Mouse (Mus musculus): ENCODE data around the gene Gm16223.

Gm16223 gene

DNA sequence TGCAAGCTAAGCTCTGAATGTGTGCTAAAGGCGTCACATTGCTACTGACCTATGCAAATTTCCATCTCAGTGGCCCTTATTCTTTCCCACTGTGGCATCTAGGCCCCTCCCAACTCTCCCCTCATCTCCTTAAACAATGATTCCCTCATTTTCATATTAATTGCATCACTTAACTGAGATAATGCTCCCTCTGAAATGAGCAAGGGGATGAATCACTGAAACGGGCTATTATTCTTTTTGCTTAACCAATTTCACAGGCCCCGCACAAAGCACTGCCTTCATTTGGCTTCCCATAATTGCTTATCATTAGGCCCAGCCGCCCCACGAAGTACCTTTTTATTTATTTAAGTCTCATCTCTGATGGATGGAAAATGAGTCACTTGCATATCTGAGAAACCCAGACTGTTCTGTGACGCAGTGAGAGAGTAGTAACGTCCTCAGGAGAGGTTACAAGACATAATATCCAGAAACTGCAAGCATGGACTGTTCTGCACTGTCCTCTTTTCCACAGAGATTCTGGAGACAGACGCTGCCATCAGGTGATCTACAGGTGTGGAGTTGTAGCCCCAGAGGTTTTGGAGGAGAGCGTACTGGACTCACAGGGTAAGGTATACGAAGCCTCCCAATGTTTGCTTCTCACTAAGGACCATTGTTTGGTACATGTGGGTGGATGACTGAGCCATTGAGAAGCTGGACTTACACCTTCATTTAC lies at the start of gene Gm16223:
Gm16223 (plus strand) TSS at position 485 of the 712 bp plus-strand sequence.
- DNase-seq (ENCODE audit: low spot score) = no peak

GRCm38 (mm10) chr5:42022029-42022428 lies 45.7 kb upstream of the Gm16223 start:
- DNase-seq (ENCODE audit: low spot score) = no peak

DNA sequence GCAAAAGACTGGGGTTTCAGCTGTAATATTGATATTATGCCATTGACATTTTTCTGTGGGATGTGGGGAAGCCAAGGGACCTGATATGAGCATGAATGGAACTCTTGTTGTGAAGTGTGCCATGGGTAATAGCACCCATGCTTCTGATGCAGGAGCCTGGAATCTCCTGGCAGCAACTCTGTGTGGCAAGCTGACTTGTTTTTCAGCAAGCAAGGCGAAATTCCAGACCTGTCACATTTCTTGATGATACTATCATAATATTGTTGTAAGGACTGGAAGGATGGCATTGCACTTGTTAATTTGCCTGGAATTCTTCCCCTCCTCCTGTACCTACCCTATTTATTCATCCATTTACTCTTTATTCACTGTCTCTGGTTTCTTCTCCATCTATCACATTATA lies 44.2 kb upstream of the Gm16223 start:
- DNase-seq (ENCODE audit: low spot score) = no peak

DNA sequence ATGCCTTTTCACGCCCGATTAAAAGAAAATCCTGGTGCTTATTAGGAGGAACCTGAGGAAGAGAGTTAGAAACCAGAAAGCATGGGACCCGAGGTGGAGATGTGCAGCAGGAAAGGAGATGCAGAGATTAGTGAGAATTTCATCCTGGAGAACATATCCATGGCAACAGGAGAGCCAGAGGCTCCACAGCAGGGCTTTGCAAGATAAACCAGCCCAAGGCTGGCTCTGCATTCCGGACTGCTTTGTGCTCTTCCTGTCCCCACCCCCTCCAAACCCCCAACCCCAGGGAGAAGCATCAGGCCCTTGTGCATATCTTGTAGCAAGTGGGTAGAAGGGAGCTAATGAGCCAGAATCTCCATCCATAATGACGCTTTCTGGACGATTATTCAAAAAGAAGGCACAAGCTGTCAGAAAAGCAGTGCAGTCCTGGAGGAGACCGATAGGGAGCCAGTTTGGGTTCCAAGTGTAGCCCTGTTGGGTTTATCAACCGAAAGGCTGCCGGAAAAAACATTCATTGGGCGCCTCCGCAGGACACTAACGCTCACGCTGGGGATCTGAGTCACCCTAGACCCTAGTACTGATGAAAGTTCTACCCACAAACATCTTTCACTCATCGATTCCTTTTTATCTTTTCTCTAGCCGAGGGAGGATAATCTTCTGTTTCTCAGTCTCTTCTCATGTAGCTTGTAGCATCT lies 31.2 kb upstream of the Gm16223 start:
- no peak for DNase-seq (ENCODE audit: low spot score)

- DNase-seq (ENCODE audit: low spot score) = no peak
Observed at GRCm38 (mm10) chr5:42054636-42055035, 13.1 kb upstream of the Gm16223 start.

DNA sequence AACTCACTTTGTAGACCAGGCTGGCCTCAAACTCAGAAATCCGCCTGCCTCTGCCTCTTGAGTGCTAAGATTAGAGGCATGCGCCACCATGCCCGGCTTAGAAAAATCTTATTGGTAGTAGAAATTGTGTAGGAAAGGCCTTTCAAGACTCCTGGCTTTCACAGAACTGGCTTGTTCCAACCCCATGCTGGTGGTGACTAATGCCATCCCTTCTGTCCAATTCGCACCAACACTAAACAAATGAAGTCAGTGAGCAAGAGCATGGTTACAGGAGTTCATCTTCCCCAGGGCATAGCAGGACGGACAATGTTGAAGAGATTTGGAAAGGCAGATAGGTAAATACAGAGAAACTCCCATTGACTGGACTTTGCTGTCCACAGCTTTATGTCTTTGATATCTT lies 12.6 kb upstream of the Gm16223 start:
- DNase-seq (ENCODE audit: low spot score) = no peak

- no peak for DNase-seq (ENCODE audit: low spot score)
Observed at GRCm38 (mm10) chr5:42065090-42065489, 2.7 kb upstream of the Gm16223 start.

DNA sequence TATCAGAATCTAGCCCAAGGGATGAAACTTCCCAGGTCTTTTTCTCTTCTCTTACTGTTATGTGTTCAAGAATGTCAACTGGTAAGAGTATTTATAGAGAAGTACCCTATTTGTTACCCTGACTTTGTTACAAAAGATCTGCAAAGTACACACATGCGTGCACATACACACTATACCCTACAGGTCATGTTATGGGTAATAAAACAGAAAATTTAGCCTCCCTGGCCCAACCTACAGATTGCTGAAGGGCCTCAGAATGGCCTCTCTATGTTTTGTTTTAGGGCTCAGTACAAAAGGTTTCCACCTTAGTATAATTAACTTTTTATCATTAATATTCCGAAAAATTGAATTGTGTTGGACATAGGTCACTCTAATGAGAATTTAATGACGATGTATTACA lies 685 bp upstream of the Gm16223 start:
- no peak for DNase-seq (ENCODE audit: low spot score)

DNA sequence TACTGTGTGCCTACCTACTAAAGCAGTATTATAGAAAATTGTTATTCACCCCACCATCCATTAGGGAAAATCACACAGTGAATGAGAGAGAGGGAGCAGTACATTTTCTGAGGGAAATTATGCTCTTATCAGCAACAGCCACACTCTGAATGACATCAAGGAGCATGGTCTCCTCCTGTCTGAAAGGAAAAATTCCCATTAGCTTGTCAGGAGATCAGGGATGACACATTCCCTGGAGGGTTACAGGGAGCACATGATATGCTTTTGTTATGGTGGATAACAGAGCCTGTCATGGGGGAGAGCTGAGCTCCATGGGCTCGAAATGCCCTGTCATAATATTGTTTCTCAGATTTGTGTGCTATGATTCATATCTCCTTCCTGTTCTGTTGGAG lies 424 bp downstream of the Gm16223 start:
- no peak for DNase-seq (ENCODE audit: low spot score)

- no peak for DNase-seq (ENCODE audit: low spot score)
Observed at GRCm38 (mm10) chr5:42116586-42117346, 49.0 kb downstream of the Gm16223 start.

DNA sequence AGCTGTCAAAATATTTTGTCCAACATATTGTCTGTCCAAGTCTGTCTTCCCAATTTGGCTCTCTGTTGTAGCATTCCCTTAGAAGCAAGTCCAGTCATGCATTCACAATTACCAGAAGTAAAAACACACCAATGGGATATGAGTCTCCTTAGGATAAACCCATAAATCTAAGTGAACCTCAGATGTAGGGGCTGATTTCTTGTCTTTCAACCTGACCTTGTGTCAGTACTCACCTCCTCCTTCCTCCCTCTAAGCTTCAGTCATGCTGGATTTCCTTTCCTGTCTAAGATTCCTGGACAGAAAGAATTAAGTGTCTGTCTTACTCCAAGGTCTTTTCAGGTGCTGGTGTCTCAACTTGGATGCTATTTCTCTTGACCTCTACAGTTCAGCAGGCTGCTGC lies 57.8 kb downstream of the Gm16223 start:
- no peak for DNase-seq (ENCODE audit: low spot score)

DNA sequence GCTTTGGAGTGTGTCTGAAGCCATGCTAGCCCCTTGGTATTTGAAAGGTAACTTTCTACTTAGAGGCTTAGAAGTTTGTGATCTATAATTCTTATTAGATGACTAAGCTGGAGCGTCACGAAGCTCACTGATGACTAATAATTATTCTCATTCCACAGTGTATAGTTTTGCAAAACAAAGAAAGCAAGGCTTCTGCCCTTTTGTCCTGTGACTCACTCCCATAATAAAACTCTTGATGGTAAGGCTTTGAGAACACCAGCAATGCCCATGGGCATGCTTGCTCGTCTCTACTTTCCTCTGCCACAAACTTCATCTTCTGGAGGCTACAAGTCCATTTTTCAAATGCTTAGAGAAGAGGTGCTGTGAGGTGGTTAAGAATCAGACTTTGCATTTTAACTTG lies 87.9 kb downstream of the Gm16223 start:
- no peak for DNase-seq (ENCODE audit: low spot score)

GRCm38 (mm10) chr5:42164731-42165130 lies 97.0 kb downstream of the Gm16223 start:
- no peak for DNase-seq (ENCODE audit: low spot score)

DNA sequence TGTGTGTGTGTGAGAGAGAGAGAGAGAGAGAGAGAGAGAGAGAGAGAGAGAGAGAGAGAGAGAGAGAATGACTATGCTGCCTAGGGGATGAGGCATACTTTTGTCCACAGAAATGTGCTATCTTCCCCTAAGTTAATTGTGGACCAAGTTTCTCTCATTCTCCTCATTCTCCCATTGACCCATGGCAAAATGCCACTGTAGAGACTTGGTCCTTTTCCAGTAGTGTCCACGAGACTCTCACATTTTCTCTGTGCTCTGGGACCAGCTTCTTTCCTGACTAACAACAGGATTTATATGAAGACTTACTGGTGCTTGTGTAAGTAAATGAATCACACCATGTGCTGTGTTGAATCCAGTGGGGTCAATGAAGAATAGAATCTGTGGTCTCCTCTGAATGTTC lies 98.6 kb downstream of the Gm16223 start:
- DNase-seq (ENCODE audit: low spot score) = peak; percentile 3

GRCm38 (mm10) chr5:42168071-42168470 lies 100.3 kb downstream of the Gm16223 start:
- no peak for DNase-seq (ENCODE audit: low spot score)

DNA sequence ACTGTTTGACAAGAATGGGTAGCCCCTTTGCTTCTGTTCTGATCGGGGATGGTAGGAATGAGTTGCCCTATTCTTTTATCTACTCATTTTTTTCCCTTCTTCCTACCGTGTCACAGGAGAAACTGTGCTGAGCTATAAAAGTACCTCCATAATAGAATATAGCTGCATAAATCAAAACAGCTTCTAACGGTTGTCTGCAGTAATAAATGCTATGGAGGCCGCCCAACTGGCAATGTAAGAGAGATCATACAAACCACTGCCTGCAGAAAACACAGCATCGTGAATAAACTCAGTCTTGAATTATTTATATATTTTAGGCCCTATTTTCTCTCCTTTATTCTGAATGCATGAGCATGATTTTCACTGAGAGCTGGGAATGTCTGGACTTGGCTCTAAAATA lies 101.0 kb downstream of the Gm16223 start:
- DNase-seq (ENCODE audit: low spot score) = no peak

GRCm38 (mm10) chr5:42174109-42174508 lies 106.3 kb downstream of the Gm16223 start:
- no peak for DNase-seq (ENCODE audit: low spot score)

- no peak for DNase-seq (ENCODE audit: low spot score)
Observed at GRCm38 (mm10) chr5:42175424-42175823, 107.7 kb downstream of the Gm16223 start.

- no peak for DNase-seq (ENCODE audit: low spot score)
Observed at GRCm38 (mm10) chr5:42198493-42198892, 130.7 kb downstream of the Gm16223 start.

GRCm38 (mm10) chr5:42207456-42208122 lies 139.8 kb downstream of the Gm16223 start:
- no peak for DNase-seq (ENCODE audit: low spot score)

DNA sequence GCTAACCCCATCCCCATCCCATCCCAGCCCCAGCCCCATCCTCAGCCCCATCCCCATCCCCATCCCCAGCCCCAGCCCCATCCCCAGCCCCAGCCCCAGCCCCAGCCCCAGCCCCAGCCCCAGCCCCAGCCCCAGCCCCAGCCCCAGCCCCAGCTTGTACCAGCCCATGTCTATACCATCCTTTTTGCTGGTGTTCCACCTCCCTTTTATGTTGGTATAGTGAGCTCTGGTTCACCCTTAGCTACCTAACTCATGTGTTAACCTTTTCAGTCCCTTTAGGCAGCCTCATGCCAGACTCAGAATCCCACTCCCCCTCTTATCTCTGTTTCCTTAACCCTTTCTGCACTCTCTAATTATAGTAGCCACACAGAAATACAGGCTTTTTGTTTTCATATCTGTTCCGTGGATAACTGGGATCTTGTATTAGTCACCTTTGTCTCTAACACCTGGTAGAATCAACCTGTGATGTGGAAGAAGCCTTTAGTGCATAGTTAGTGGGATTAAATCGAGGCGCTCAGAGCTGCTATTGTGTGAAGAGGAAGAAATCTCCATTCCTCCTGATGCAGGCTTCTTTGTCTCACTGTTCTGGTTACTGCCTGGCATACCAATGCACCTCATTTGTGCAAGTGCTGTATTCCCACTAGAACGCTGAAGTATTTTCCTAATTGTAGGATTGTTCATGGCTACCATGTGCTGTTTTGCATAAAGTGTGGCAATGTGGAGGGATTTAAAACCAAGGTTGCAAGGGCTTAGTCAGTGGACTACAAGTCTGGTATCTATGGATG lies 144.0 kb downstream of the Gm16223 start:
- no peak for DNase-seq (ENCODE audit: low spot score)

- no peak for DNase-seq (ENCODE audit: low spot score)
Observed at GRCm38 (mm10) chr5:42212353-42212752, 144.6 kb downstream of the Gm16223 start.
